Mouse (Mus musculus) activated CD4-positive, CD25-positive, alpha-beta regulatory T cell (primary cell): ENCODE measurements around the gene Tuba1b. TPM values are rescaled to one million over a fixed set of nuclear protein-coding genes. Genes with fewer than 3 reads are reported as not detected.

Source experiments
- polyA plus RNA-seq, 2 experiments: library from polyadenylated mRNA; unstranded; fragments of 100-300 nt; shearing (Covaris generic); gene quantifications; one replicate each; pipeline ENCODE4 v1.2.1; 2017

Tuba1b gene
- polyA plus RNA-seq, result 100 to 1,000 TPM; 391 to 489 TPM

GRCm38 (mm10) chr15:98934217-98934839 lies at the start of gene Tuba1b:
Tuba1b (minus strand) TSS chr15:98934565.

GRCm38 (mm10) chr15:98953401-98954356 lies 19.3 kb upstream of the Tuba1b start, which contains the start of the genes Gm49450 and Tuba1a:
Gm49450 (minus strand) TSS chr15:98953551.
Tuba1a (minus strand) TSS chr15:98953703.

GRCm38 (mm10) chr15:98917538-98918498 lies 16.5 kb downstream of the Tuba1b start, which contains the start of gene Lmbr1l:
Lmbr1l (minus strand) TSS chr15:98918231.

GRCm38 (mm10) chr15:98897928-98898800 lies 36.2 kb downstream of the Tuba1b start, which contains the start of gene Dhh:
Dhh (minus strand) TSS chr15:98898540.

GRCm38 (mm10) chr15:98893940-98894745 lies 40.2 kb downstream of the Tuba1b start, which contains the start of gene Rhebl1:
Rhebl1 (minus strand) TSS chr15:98894540.

Other genes starting within 250 kb of the Tuba1b start
- under 1 TPM in 1 of 2 experiments, not detected in 1; 0.09 TPM for gene Ccdc65, start 226.4 kb downstream of the Tuba1b start, polyA plus RNA-seq
- gene Fkbp11, start 206.4 kb downstream of the Tuba1b start, polyA plus RNA-seq, result 1 to 10 TPM in 1 of 2 experiments, under 1 TPM in 1; 0.86 to 2.3 TPM
- 100 to 1,000 TPM; 104 to 127 TPM for gene Arf3, start 171.4 kb downstream of the Tuba1b start, polyA plus RNA-seq
- under 1 TPM; 0.26 to 0.27 TPM for gene Wnt10b, start 156.4 kb downstream of the Tuba1b start, polyA plus RNA-seq
- under 1 TPM in 1 of 2 experiments, not detected in 1; 0.10 TPM for gene Wnt1, start 144.7 kb downstream of the Tuba1b start, polyA plus RNA-seq
- not detected for gene Ddn, start 125.1 kb downstream of the Tuba1b start, polyA plus RNA-seq
- gene Prkag1, start 103.0 kb downstream of the Tuba1b start, polyA plus RNA-seq, result 100 to 1,000 TPM; 113 to 114 TPM
- gene Kmt2d, start 63.4 kb downstream of the Tuba1b start, polyA plus RNA-seq, result 10 to 100 TPM; 22.6 to 25.2 TPM
- 10 to 100 TPM; 10.6 to 13.1 TPM for gene Rhebl1, start 40.0 kb downstream of the Tuba1b start, polyA plus RNA-seq
- gene Dhh, start 36.0 kb downstream of the Tuba1b start, polyA plus RNA-seq, result under 1 TPM; 0.05 to 0.32 TPM
- gene Lmbr1l, start 16.3 kb downstream of the Tuba1b start, polyA plus RNA-seq, result 10 to 100 TPM; 60.9 to 68.1 TPM
- not detected for gene Gm49450, start 19.0 kb upstream of the Tuba1b start, polyA plus RNA-seq
- 100 to 1,000 TPM; 132 to 197 TPM for gene Tuba1a, start 19.1 kb upstream of the Tuba1b start, polyA plus RNA-seq
- gene Tuba1c, start 95.3 kb upstream of the Tuba1b start, polyA plus RNA-seq, result 10 to 100 TPM; 53.1 to 68.1 TPM
- under 1 TPM in 1 of 2 experiments, not detected in 1; 0.36 TPM for gene Prph, start 120.6 kb upstream of the Tuba1b start, polyA plus RNA-seq
- 1 to 10 TPM; 3.2 to 3.3 TPM for gene Troap, start 140.0 kb upstream of the Tuba1b start, polyA plus RNA-seq
- under 1 TPM in 1 of 2 experiments, not detected in 1; 0.20 TPM for gene C1ql4, start 153.3 kb upstream of the Tuba1b start, polyA plus RNA-seq
- gene Dnajc22, start 158.6 kb upstream of the Tuba1b start, polyA plus RNA-seq, result under 1 TPM in 1 of 2 experiments, not detected in 1; 0.17 TPM
- gene Spats2, start 191.4 kb upstream of the Tuba1b start, polyA plus RNA-seq, result under 1 TPM in 1 of 2 experiments, not detected in 1; 0.33 TPM